Mouse (Mus musculus): Measurements from ENCODE around the gene Sympk. TPM values are rescaled to one million over a fixed set of nuclear protein-coding genes. Genes with fewer than 3 reads are reported as not detected.

Gene Sympk
- polyA plus RNA-seq, 1 experiment from 2014 or later = 34.6 TPM

GRCm38 (mm10) chr7:19010581-19010980 is 13.6 kb upstream of the Sympk start:
- Histone ChIP-seq H3K27ac (no peak overlapping the region), H3K4me1 (peaks cover 48% of the 10 kb centered on the region), H3K27me3 (no peaks in the 10 kb centered on the region), H3K4me2 (no peak overlapping the region), H3K36me3 (peaks cover 16% of the 10 kb centered on the region), H3K9ac (no peak overlapping the region), H3K9me3 (no peaks in the 10 kb centered on the region), H3K4me3 (no peak overlapping the region)
- no peak for ATAC-seq (ENCODE audit: borderline replicate concordance, extremely low read depth, low FRiP score, low TSS enrichment)
- WGBS = 68% methylated on average over 7 of the region's 7 CpGs

GRCm38 (mm10) chr7:19012025-19012621 is 12.1 kb upstream of the Sympk start:
- no peaks in the 10 kb centered on the region for H3K27me3 ChIP-seq
- H3K4me2 ChIP-seq = peak overlapping the region; percentile 73
- H3K9ac ChIP-seq = peak overlapping the region; percentile 53
- no peaks in the 10 kb centered on the region for H3K9me3 ChIP-seq
- peaks cover 35% of the 10 kb centered on the region for H3K4me1 ChIP-seq
- peaks cover 5% of the 10 kb centered on the region; the same call in 1 of the 2 replicates for H3K36me3 ChIP-seq
- peak overlapping the region; percentile 36 for H3K4me3 ChIP-seq
- H3K27ac ChIP-seq = peak overlapping the region; percentile 81
- peak; percentile 32; the same call in 1 of the 2 replicates for ATAC-seq (ENCODE audit: borderline replicate concordance, extremely low read depth, low FRiP score, low TSS enrichment)
- 3% methylated on average over 29 of the region's 31 CpGs for WGBS

- Histone ChIP-seq H3K9me3 (no peaks in the 10 kb centered on the region), H3K36me3 (no peaks in the 10 kb centered on the region), H3K27ac (no peak overlapping the region), H3K9ac (no peak overlapping the region), H3K4me3 (no peak overlapping the region), H3K27me3 (no peaks in the 10 kb centered on the region), H3K4me2 (no peak overlapping the region), H3K4me1 (peaks cover 27% of the 10 kb centered on the region)
- 32% methylated on average over 2 of the region's 2 CpGs for WGBS
- ATAC-seq (ENCODE audit: borderline replicate concordance, extremely low read depth, low FRiP score, low TSS enrichment) = no peak
Observed at GRCm38 (mm10) chr7:19012882-19013281, 11.3 kb upstream of the Sympk start.

- WGBS = 69% methylated on average over 15 of the region's 15 CpGs
- no peak overlapping the region for H3K9ac ChIP-seq
- no peak for ATAC-seq (ENCODE audit: borderline replicate concordance, extremely low read depth, low FRiP score, low TSS enrichment)
Observed at GRCm38 (mm10) chr7:19014452-19014851, 9.7 kb upstream of the Sympk start.

GRCm38 (mm10) chr7:19016042-19016441 is 8.1 kb upstream of the Sympk start:
- Histone ChIP-seq H3K9me3 (no peaks in the 10 kb centered on the region), H3K36me3 (no peaks in the 10 kb centered on the region), H3K27me3 (peaks cover 5% of the 10 kb centered on the region; the same call in 1 of the 2 replicates), H3K9ac (no peak overlapping the region), H3K4me3 (no peak overlapping the region), H3K4me1 (peaks cover 17% of the 10 kb centered on the region; the same call in 1 of the 2 replicates), H3K27ac (no peak overlapping the region), H3K4me2 (no peak overlapping the region)
- WGBS = 83% methylated on average over 4 of the region's 4 CpGs
- ATAC-seq (ENCODE audit: borderline replicate concordance, extremely low read depth, low FRiP score, low TSS enrichment) = no peak

More at GRCm38 (mm10) chr7:19014452-19014851, 9.7 kb upstream of the Sympk start:
- Histone ChIP-seq H3K36me3 (no peaks in the 10 kb centered on the region), H3K4me3 (no peak overlapping the region), H3K27me3 (no peaks in the 10 kb centered on the region), H3K4me1 (peaks cover 18% of the 10 kb centered on the region; the same call in 1 of the 2 replicates), H3K27ac (no peak overlapping the region), H3K4me2 (no peak overlapping the region), H3K9me3 (no peaks in the 10 kb centered on the region)

- no peaks in the 10 kb centered on the region for H3K9me3 ChIP-seq
- H3K4me3 ChIP-seq = no peak overlapping the region
- no peak overlapping the region for H3K27ac ChIP-seq
- H3K4me2 ChIP-seq = no peak overlapping the region
- no peak for ATAC-seq (ENCODE audit: borderline replicate concordance, extremely low read depth, low FRiP score, low TSS enrichment)
- 0 out of 2 replicates have a peak, but pooled peaks cover 6% of the 10 kb centered on the region for H3K4me1 ChIP-seq
- H3K9ac ChIP-seq = no peak overlapping the region
- peaks cover 24% of the 10 kb centered on the region for H3K27me3 ChIP-seq
- 83% methylated on average over 7 of the region's 7 CpGs for WGBS
- H3K36me3 ChIP-seq = no peaks in the 10 kb centered on the region
Observed at GRCm38 (mm10) chr7:19017909-19018308, 6.3 kb upstream of the Sympk start.

- Histone ChIP-seq H3K9me3 (no peaks in the 10 kb centered on the region), H3K27ac (no peak overlapping the region), H3K4me2 (no peak overlapping the region), H3K27me3 (peaks cover 34% of the 10 kb centered on the region), H3K36me3 (no peaks in the 10 kb centered on the region), H3K4me3 (no peak overlapping the region), H3K9ac (no peak overlapping the region), H3K4me1 (peaks cover 24% of the 10 kb centered on the region)
- WGBS = 7% methylated on average over 8 of the region's 8 CpGs
- ATAC-seq (ENCODE audit: borderline replicate concordance, extremely low read depth, low FRiP score, low TSS enrichment) = no peak
Observed at GRCm38 (mm10) chr7:19021048-19021447, 3.1 kb upstream of the Sympk start.

GRCm38 (mm10) chr7:19022189-19022958 is 1.8 kb upstream of the Sympk start:
- H3K9ac ChIP-seq = no peak overlapping the region
- peak overlapping the region; percentile 93; the same call in 1 of the 2 replicates for H3K4me3 ChIP-seq
- H3K4me1 ChIP-seq = peaks cover 29% of the 10 kb centered on the region
- no peaks in the 10 kb centered on the region for H3K9me3 ChIP-seq
- WGBS = 39% methylated on average over 18 of the region's 18 CpGs
- H3K27me3 ChIP-seq = peaks cover 34% of the 10 kb centered on the region
- H3K27ac ChIP-seq = no peak overlapping the region
- no peaks in the 10 kb centered on the region for H3K36me3 ChIP-seq
- H3K4me2 ChIP-seq = peak overlapping the region; percentile 47; the same call in 1 of the 2 replicates
- ATAC-seq (ENCODE audit: borderline replicate concordance, extremely low read depth, low FRiP score, low TSS enrichment) = no peak

GRCm38 (mm10) chr7:19023357-19023814 is 791 bp upstream of the Sympk start, which contains the start of gene Foxa3:
Gene Foxa3, minus strand, starts transcription at chr7:19023538.
- Histone ChIP-seq H3K4me2 (peak within 1 kb of the TSS; percentile 67), H3K27ac (peak within 1 kb of the TSS; percentile 26; the same call in 1 of the 2 replicates), H3K9me3 (no peaks in the 10 kb centered on the region), H3K27me3 (peaks cover 34% of the 10 kb centered on the region), H3K4me1 (peaks cover 29% of the 10 kb centered on the region), H3K4me3 (peak within 1 kb of the TSS; percentile 93), H3K36me3 (no peaks in the 10 kb centered on the region), H3K9ac (peak within 1 kb of the TSS; percentile 93)
- peak; percentile 15; the same call in 1 of the 2 replicates for ATAC-seq (ENCODE audit: borderline replicate concordance, extremely low read depth, low FRiP score, low TSS enrichment)
- 2% methylated on average over 30 of the region's 30 CpGs for WGBS

GRCm38 (mm10) chr7:19024581-19025255 is 541 bp downstream of the Sympk start:
- peak overlapping the region; percentile 67 for H3K4me2 ChIP-seq
- ATAC-seq (ENCODE audit: borderline replicate concordance, extremely low read depth, low FRiP score, low TSS enrichment) = peak; percentile 50
- peak overlapping the region; percentile 93 for H3K4me3 ChIP-seq
- H3K9ac ChIP-seq = peak overlapping the region; percentile 93
- H3K27ac ChIP-seq = peak overlapping the region; percentile 26; the same call in 1 of the 2 replicates
- H3K9me3 ChIP-seq = no peaks in the 10 kb centered on the region
- peaks cover 29% of the 10 kb centered on the region for H3K4me1 ChIP-seq
- under 1% methylated on average over 36 of the region's 36 CpGs for WGBS
- peaks cover 34% of the 10 kb centered on the region for H3K27me3 ChIP-seq
- H3K36me3 ChIP-seq = peaks cover 11% of the 10 kb centered on the region

GRCm38 (mm10) chr7:19028067-19028466 is 3.9 kb downstream of the Sympk start:
- Histone ChIP-seq H3K9me3 (no peaks in the 10 kb centered on the region), H3K27ac (no peak overlapping the region), H3K36me3 (peaks cover 42% of the 10 kb centered on the region), H3K27me3 (peaks cover 9% of the 10 kb centered on the region), H3K4me3 (no peak overlapping the region), H3K4me2 (no peak overlapping the region), H3K9ac (no peak overlapping the region), H3K4me1 (peaks cover 24% of the 10 kb centered on the region)
- no peak for ATAC-seq (ENCODE audit: borderline replicate concordance, extremely low read depth, low FRiP score, low TSS enrichment)
